ENCODE assay signal across 19 mouse cellular contexts in the genomic region with DNA sequence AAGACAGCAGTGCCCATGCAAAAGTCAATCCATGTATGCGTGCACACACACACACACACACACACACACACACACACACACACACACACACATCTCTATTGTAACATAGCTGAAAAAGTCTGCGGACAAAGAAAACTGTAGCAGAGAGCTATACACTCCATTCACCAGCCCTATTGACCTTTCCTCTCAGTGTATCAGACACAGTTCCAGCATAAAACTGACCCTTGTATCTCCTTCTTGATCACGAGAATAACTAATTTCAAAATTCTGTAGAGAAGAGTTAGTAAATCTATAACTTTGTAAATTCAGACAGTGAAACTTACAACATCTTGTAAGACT.
DNase-seq lines count a peak whose midpoint lies in the region; ATAC-seq lines count a peak whose summit lies in the region.
"Had no signal": no experiment of that assay in that cellular context is flagged by ENCODE, and none has a peak within 500 bp of the region (broad histone marks: within the 10 kb centered on the region; RNA-seq: fewer than 3 reads in every experiment).

No protein-coding gene starts in this region.

- H3K4me3 ChIP-seq in forebrain, embryonic 12.5 days (replicated peaks) = no peak overlapping the region
- no peak overlapping the region for H3K4me3 ChIP-seq in forebrain, embryonic 11.5 days (ENCODE audit: low read depth, low read length)
- no peak overlapping the region for H3K4me3 ChIP-seq in hindbrain, embryonic 12.5 days
- H3K4me3 ChIP-seq in hindbrain, embryonic 16.5 days (ENCODE audit: low read length) = no peak overlapping the region
- no peak overlapping the region for H3K4me3 ChIP-seq in midbrain, embryonic 13.5 days (replicated peaks)
- H3K4me3 ChIP-seq in midbrain, embryonic 16.5 days (ENCODE audit: low read depth, low read length) = no peak overlapping the region
- H3K4me3 ChIP-seq in forebrain, embryonic 15.5 days = no peak overlapping the region
- H3K4me3 ChIP-seq: embryonic facial prominence, embryonic 15.5 days; erythroblast, embryonic 14.5 days; gastrocnemius, adult 2 months; heart, embryonic 12.5 days; hindbrain, embryonic 15.5 days had no signal

- H3K36me3 ChIP-seq in forebrain, embryonic 12.5 days (replicated peaks) = no peaks in the 10 kb centered on the region
- H3K36me3 ChIP-seq in forebrain, embryonic 11.5 days (ENCODE audit: control insufficient read depth, insufficient read depth, low read length) = no peaks in the 10 kb centered on the region
- H3K36me3 ChIP-seq in hindbrain, embryonic 12.5 days = no peaks in the 10 kb centered on the region
- no peaks in the 10 kb centered on the region for H3K36me3 ChIP-seq in hindbrain, embryonic 16.5 days (ENCODE audit: control insufficient read depth, insufficient read depth, low read length)
- no peaks in the 10 kb centered on the region for H3K36me3 ChIP-seq in midbrain, embryonic 13.5 days
- no peaks in the 10 kb centered on the region for H3K36me3 ChIP-seq in midbrain, embryonic 16.5 days (ENCODE audit: control insufficient read depth, insufficient read depth, low read length)
- no peaks in the 10 kb centered on the region for H3K36me3 ChIP-seq in forebrain, embryonic 15.5 days
- H3K36me3 ChIP-seq: embryonic facial prominence, embryonic 15.5 days; G1E; heart, embryonic 12.5 days; hindbrain, embryonic 15.5 days had no signal

- H3K27ac ChIP-seq in forebrain, embryonic 12.5 days = no peak overlapping the region
- no peak overlapping the region for H3K27ac ChIP-seq in forebrain, embryonic 11.5 days (ENCODE audit: low read depth, low read length)
- H3K27ac ChIP-seq in hindbrain, embryonic 12.5 days = 0 out of 2 replicates have a peak overlapping the region, but pooled peaks have one; percentile 30
- no peak overlapping the region for H3K27ac ChIP-seq in hindbrain, embryonic 16.5 days (ENCODE audit: low read depth, low read length)
- H3K27ac ChIP-seq in midbrain, embryonic 13.5 days = no peak overlapping the region
- no peak overlapping the region for H3K27ac ChIP-seq in midbrain, embryonic 16.5 days (ENCODE audit: low read length)
- peak overlapping the region; percentile 57 for H3K27ac ChIP-seq in forebrain, embryonic 15.5 days (replicated peaks)
- H3K27ac ChIP-seq: embryonic facial prominence, embryonic 15.5 days; gastrocnemius, adult 2 months had no signal

- peaks cover 2% of the 10 kb centered on the region; the same call in 1 of the 2 replicates for H3K4me1 ChIP-seq in forebrain, embryonic 12.5 days
- H3K4me1 ChIP-seq in forebrain, embryonic 11.5 days (replicated peaks; ENCODE audit: control insufficient read depth, insufficient read depth, low read length) = no peaks in the 10 kb centered on the region
- no peaks in the 10 kb centered on the region for H3K4me1 ChIP-seq in hindbrain, embryonic 12.5 days
- H3K4me1 ChIP-seq in hindbrain, embryonic 16.5 days (ENCODE audit: control insufficient read depth, insufficient read depth, low read depth, low read length) = 0 out of 2 replicates have a peak, but pooled peaks cover 3% of the 10 kb centered on the region
- no peaks in the 10 kb centered on the region for H3K4me1 ChIP-seq in midbrain, embryonic 13.5 days (replicated peaks)
- no peaks in the 10 kb centered on the region for H3K4me1 ChIP-seq in midbrain, embryonic 16.5 days (ENCODE audit: control insufficient read depth, insufficient read depth, low read length)
- H3K4me1 ChIP-seq in forebrain, embryonic 15.5 days = peaks cover 8% of the 10 kb centered on the region
- H3K4me1 ChIP-seq: embryonic facial prominence, embryonic 15.5 days; heart, embryonic 12.5 days; hindbrain, embryonic 15.5 days had no signal

- ATAC-seq in forebrain, embryonic 12.5 days (ENCODE audit: low FRiP score) = 0 out of 2 replicates have a peak, but pooled peaks have one; percentile 17
- ATAC-seq in forebrain, embryonic 11.5 days (replicated peaks; ENCODE audit: low FRiP score) = no peak
- ATAC-seq in hindbrain, embryonic 12.5 days (ENCODE audit: low FRiP score) = no peak
- no peak for ATAC-seq in hindbrain, embryonic 16.5 days
- ATAC-seq in midbrain, embryonic 13.5 days = 0 out of 2 replicates have a peak, but pooled peaks have one; percentile 24
- no peak for ATAC-seq in midbrain, embryonic 16.5 days
- peak; percentile 51; the same call in 1 of the 2 replicates for ATAC-seq in forebrain, embryonic 15.5 days (replicated peaks)
- ATAC-seq in megakaryocyte-erythroid progenitor cell, adult 5-6 weeks (replicated peaks; ENCODE audit: low FRiP score, low TSS enrichment, poor library complexity, severe bottlenecking) = no peak
- ATAC-seq: CD4-positive, CD25-positive, alpha-beta regulatory T cell, adult 4 months had no signal

- H3K9me3 ChIP-seq in forebrain, embryonic 12.5 days = no peaks in the 10 kb centered on the region
- H3K9me3 ChIP-seq in forebrain, embryonic 11.5 days (ENCODE audit: control insufficient read depth, low read length) = no peaks in the 10 kb centered on the region
- H3K9me3 ChIP-seq in hindbrain, embryonic 12.5 days (replicated peaks) = no peaks in the 10 kb centered on the region
- no peaks in the 10 kb centered on the region for H3K9me3 ChIP-seq in hindbrain, embryonic 16.5 days (ENCODE audit: control insufficient read depth, low read length)
- H3K9me3 ChIP-seq in midbrain, embryonic 13.5 days = no peaks in the 10 kb centered on the region
- H3K9me3 ChIP-seq in midbrain, embryonic 16.5 days (replicated peaks; ENCODE audit: control insufficient read depth, low read length, poor library complexity, severe bottlenecking) = no peaks in the 10 kb centered on the region
- H3K9me3 ChIP-seq in forebrain, embryonic 15.5 days = no peaks in the 10 kb centered on the region
- H3K9me3 ChIP-seq: embryonic facial prominence, embryonic 15.5 days; G1E; heart, embryonic 12.5 days; hindbrain, embryonic 15.5 days had no signal

- no peak overlapping the region for H3K4me2 ChIP-seq in forebrain, embryonic 12.5 days
- H3K4me2 ChIP-seq in forebrain, embryonic 11.5 days (ENCODE audit: low read depth, low read length, severe bottlenecking) = no peak overlapping the region
- no peak overlapping the region for H3K4me2 ChIP-seq in hindbrain, embryonic 12.5 days (replicated peaks)
- H3K4me2 ChIP-seq in hindbrain, embryonic 16.5 days (ENCODE audit: low read length) = no peak overlapping the region
- no peak overlapping the region for H3K4me2 ChIP-seq in midbrain, embryonic 13.5 days (replicated peaks)
- no peak overlapping the region for H3K4me2 ChIP-seq in midbrain, embryonic 16.5 days (ENCODE audit: low read length)
- no peak overlapping the region for H3K4me2 ChIP-seq in forebrain, embryonic 15.5 days (replicated peaks)
- H3K4me2 ChIP-seq: embryonic facial prominence, embryonic 15.5 days; heart, embryonic 12.5 days; hindbrain, embryonic 15.5 days had no signal

- DNase-seq in forebrain, embryonic 11.5 days (ENCODE audit: low spot score) = no peak
- DNase-seq: adrenal gland, adult 8-10 months; B cell, adult 2 months; cerebellum, adult 8-10 months; gastrocnemius, adult 2 months; gastrocnemius, postnatal 25 days had no signal

- no peak overlapping the region for H3K9ac ChIP-seq in forebrain, embryonic 12.5 days
- H3K9ac ChIP-seq in forebrain, embryonic 11.5 days (ENCODE audit: low read length) = no peak overlapping the region
- H3K9ac ChIP-seq in hindbrain, embryonic 12.5 days = no peak overlapping the region
- no peak overlapping the region for H3K9ac ChIP-seq in hindbrain, embryonic 16.5 days (ENCODE audit: low read depth, low read length)
- no peak overlapping the region for H3K9ac ChIP-seq in midbrain, embryonic 13.5 days (replicated peaks)
- H3K9ac ChIP-seq in midbrain, embryonic 16.5 days (ENCODE audit: low read depth, low read length) = no peak overlapping the region
- H3K9ac ChIP-seq in forebrain, embryonic 15.5 days (replicated peaks) = no peak overlapping the region
- H3K9ac ChIP-seq: embryonic facial prominence, embryonic 15.5 days; heart, embryonic 12.5 days; hindbrain, embryonic 15.5 days had no signal

- H3K27me3 ChIP-seq in forebrain, embryonic 12.5 days = no peaks in the 10 kb centered on the region
- H3K27me3 ChIP-seq in forebrain, embryonic 11.5 days (ENCODE audit: control insufficient read depth, insufficient read depth, low read length) = no peaks in the 10 kb centered on the region
- H3K27me3 ChIP-seq in hindbrain, embryonic 12.5 days = no peaks in the 10 kb centered on the region
- no peaks in the 10 kb centered on the region for H3K27me3 ChIP-seq in hindbrain, embryonic 16.5 days (replicated peaks; ENCODE audit: control insufficient read depth, insufficient read depth, low read length)
- no peaks in the 10 kb centered on the region for H3K27me3 ChIP-seq in midbrain, embryonic 13.5 days
- no peaks in the 10 kb centered on the region for H3K27me3 ChIP-seq in midbrain, embryonic 16.5 days (ENCODE audit: control insufficient read depth, insufficient read depth, low read depth, low read length)
- no peaks in the 10 kb centered on the region for H3K27me3 ChIP-seq in forebrain, embryonic 15.5 days
- H3K27me3 ChIP-seq: embryonic facial prominence, embryonic 15.5 days; heart, embryonic 12.5 days; hindbrain, embryonic 15.5 days had no signal

- WGBS in forebrain, embryonic 12.5 days = 69% methylated on average over 3 of the region's 3 CpGs
- 82% methylated on average over 3 of the region's 3 CpGs for WGBS in forebrain, embryonic 11.5 days
- WGBS in hindbrain, embryonic 12.5 days = 72% methylated on average over 3 of the region's 3 CpGs
- 62% methylated on average over 3 of the region's 3 CpGs for WGBS in hindbrain, embryonic 16.5 days
- WGBS in midbrain, embryonic 13.5 days = 78% methylated on average over 3 of the region's 3 CpGs
- 81% methylated on average over 3 of the region's 3 CpGs for WGBS in midbrain, embryonic 16.5 days
- WGBS in forebrain, embryonic 15.5 days = 57% methylated on average over 3 of the region's 3 CpGs

Comparison
In these comparisons a context has a peak if more than half of its experiments do, and no peak if none do; other contexts are left out.
1. ATAC-seq: peak in forebrain, embryonic 12.5 days (single experiment), midbrain, embryonic 13.5 days (single experiment) and forebrain, embryonic 15.5 days (single experiment); none in forebrain, embryonic 11.5 days (single experiment), hindbrain, embryonic 12.5 days (single experiment), hindbrain, embryonic 16.5 days (single experiment), midbrain, embryonic 16.5 days (single experiment) and megakaryocyte-erythroid progenitor cell, adult 5-6 weeks (single experiment).
2. H3K27ac ChIP-seq: peak in hindbrain, embryonic 12.5 days (single experiment) and forebrain, embryonic 15.5 days (single experiment); none in forebrain, embryonic 12.5 days (single experiment), forebrain, embryonic 11.5 days (single experiment), hindbrain, embryonic 16.5 days (single experiment), midbrain, embryonic 13.5 days (single experiment) and midbrain, embryonic 16.5 days (single experiment).